Mouse (Mus musculus) kidney, adult 11 months (tissue): ENCODE measurements around the gene Olfr397.

Experiments
- DNase-seq: peaks from one replicate; pipeline ENCODE4 v3.0.0; 2022

Gene Olfr397

GRCm38 (mm10) chr11:73960517-73960916 is at the start of gene Olfr397:
Olfr397 (plus strand) TSS chr11:73960817.
- no peak for DNase-seq

- no peak for DNase-seq
Observed at GRCm38 (mm10) chr11:73936377-73936776, 24.2 kb upstream of the Olfr397 start, which contains the start of gene Olfr23. Olfr23 (plus strand) TSS chr11:73936677.

GRCm38 (mm10) chr11:73990307-73990706 is 29.7 kb downstream of the Olfr397 start, which contains the start of gene Olfr398:
Olfr398 (minus strand) TSS chr11:73990407.
- DNase-seq, result no peak

- peak; percentile 3 for DNase-seq
Observed at GRCm38 (mm10) chr11:73993115-73993514, 32.5 kb downstream of the Olfr397 start.
